Mouse (Mus musculus) limb, embryonic 15.5 days (tissue): Measurements from ENCODE around the gene Med16. TPM values are rescaled to one million over a fixed set of nuclear protein-coding genes. Genes with fewer than 3 reads are reported as not detected.
"Not testable (repeated sequence)": the region's sequence is repeated elsewhere in the genome, so short reads cannot be mapped to it uniquely, and the experiment has no call there.

Experiments
- ATAC-seq: fragments of 200-750 bp; cut with Nextera tagmentation; 2 replicates; pipeline ENCODE4 v1.8.0; 2017; ENCODE audit warnings: low read depth, moderate TSS enrichment; ENCODE audit not compliant: insufficient number of reproducible peaks, low FRiP score, low TSS enrichment
- H3K27ac ChIP-seq: fragments of 300-500 bp; sonication (generic); 2 replicates; pipeline ENCODE4 v1.5.1; 2015; ENCODE audit warnings: moderate library complexity, mild to moderate bottlenecking, inconsistent platforms
- H3K27me3 ChIP-seq: fragments of 300-500 bp; sonication (generic); 2 replicates; pipeline ENCODE4 v1.6.1; 2015; ENCODE audit warnings: inconsistent platforms
- H3K36me3 ChIP-seq: fragments of 300-500 bp; sonication (generic); 2 replicates; pipeline ENCODE4 v1.6.1; 2015; ENCODE audit warnings: inconsistent platforms
- H3K4me1 ChIP-seq: fragments of 300-500 bp; sonication (generic); 2 replicates; pipeline ENCODE4 v1.6.1; 2015; ENCODE audit warnings: inconsistent platforms
- H3K4me2 ChIP-seq: fragments of 300-500 bp; sonication (generic); 2 replicates; pipeline ENCODE4 v1.6.1; 2015; ENCODE audit warnings: mild to moderate bottlenecking, inconsistent platforms
- H3K4me3 ChIP-seq: fragments of 300-500 bp; sonication (generic); 2 replicates; pipeline ENCODE4 v1.5.1; 2015; ENCODE audit warnings: mild to moderate bottlenecking, inconsistent platforms
- H3K9ac ChIP-seq: fragments of 300-500 bp; sonication (generic); 2 replicates; pipeline ENCODE4 v1.6.1; 2015; ENCODE audit warnings: inconsistent platforms
- H3K9me3 ChIP-seq: fragments of 300-500 bp; sonication (generic); 2 replicates; pipeline ENCODE4 v1.6.1; 2016; ENCODE audit warnings: inconsistent platforms
- WGBS: fragments of 180-500 bp; shearing (Covaris S2); methylation state at CpG from one replicate; pipeline ENCODE4 v1.1.7; 2015; 5-methylcytosine and 5-hydroxymethylcytosine counted together
- polyA plus RNA-seq: library from polyadenylated mRNA; unstranded; fragments of >200 nt; fragmentation: Nextera tagmentation; extraction: Ambion mirVana; gene quantifications from 2 replicates; pipeline ENCODE4 v1.2.1, GENCODE M21; 2015

Med16 gene
- polyA plus RNA-seq, 1 experiment from 2014 or later, result 37.7 TPM

- H3K9me3 ChIP-seq, result no peaks in the 10 kb centered on the region
- H3K4me3 ChIP-seq, result no peak overlapping the region
- WGBS, result 54% methylated on average over 2 of the region's 2 CpGs
- peaks cover 1% of the 10 kb centered on the region; the same call in 1 of the 2 replicates for H3K4me1 ChIP-seq
- no peaks in the 10 kb centered on the region for H3K27me3 ChIP-seq
- ATAC-seq, result no peak
- peaks cover 3% of the 10 kb centered on the region; the same call in 1 of the 2 replicates for H3K36me3 ChIP-seq
- no peak overlapping the region for H3K27ac ChIP-seq
- H3K9ac ChIP-seq, result no peak overlapping the region
- no peak overlapping the region for H3K4me2 ChIP-seq
Measured at GRCm38 (mm10) chr10:79889386-79889785, 19.3 kb downstream of the Med16 start.

- peaks cover 6% of the 10 kb centered on the region; the same call in 1 of the 2 replicates for H3K27me3 ChIP-seq
- no peaks in the 10 kb centered on the region for H3K9me3 ChIP-seq
- H3K4me2 ChIP-seq, result no peak overlapping the region
- no peaks in the 10 kb centered on the region for H3K36me3 ChIP-seq
- 81% methylated on average over 8 of the region's 8 CpGs for WGBS
- no peak overlapping the region for H3K27ac ChIP-seq
- H3K4me3 ChIP-seq, result no peak overlapping the region
- H3K9ac ChIP-seq, result no peak overlapping the region
- ATAC-seq, result no peak
- H3K4me1 ChIP-seq, result peaks cover 26% of the 10 kb centered on the region
Measured at GRCm38 (mm10) chr10:79886611-79887010, 22.1 kb downstream of the Med16 start.

- no peak for ATAC-seq
Measured at GRCm38 (mm10) chr10:79886054-79886453, 22.7 kb downstream of the Med16 start, which contains the start of gene Elane. Gene Elane, plus strand, starts transcription at chr10:79886247.

GRCm38 (mm10) chr10:79884938-79885337, 23.8 kb downstream of the Med16 start:
- H3K4me2 ChIP-seq, H3K4me3 ChIP-seq, H3K36me3 ChIP-seq, H3K9ac ChIP-seq, ATAC-seq, H3K9me3 ChIP-seq, H3K27ac ChIP-seq: not testable (repeated sequence)
- Histone ChIP-seq H3K27me3 (peaks cover 12% of the 10 kb centered on the region; the same call in 1 of the 2 replicates), H3K4me1 (peaks cover 28% of the 10 kb centered on the region)
- 59% methylated on average over 3 of the region's 3 CpGs for WGBS

More at GRCm38 (mm10) chr10:79886054-79886453, 22.7 kb downstream of the Med16 start, which contains the start of gene Elane:
- Histone ChIP-seq H3K4me2 (no peak within 1 kb of the TSS), H3K9me3 (no peaks in the 10 kb centered on the region), H3K4me1 (peaks cover 28% of the 10 kb centered on the region), H3K27me3 (peaks cover 11% of the 10 kb centered on the region; the same call in 1 of the 2 replicates), H3K4me3 (no peak within 1 kb of the TSS), H3K9ac (no peak within 1 kb of the TSS), H3K27ac (no peak within 1 kb of the TSS), H3K36me3 (no peaks in the 10 kb centered on the region)
- WGBS, result 80% methylated on average over 6 of the region's 6 CpGs

- peaks cover 12% of the 10 kb centered on the region; the same call in 1 of the 2 replicates for H3K27me3 ChIP-seq
- no peak for ATAC-seq
- H3K36me3 ChIP-seq, result no peaks in the 10 kb centered on the region
- H3K9me3 ChIP-seq, result no peaks in the 10 kb centered on the region
- no peak overlapping the region for H3K4me2 ChIP-seq
- no peak overlapping the region for H3K9ac ChIP-seq
- H3K4me3 ChIP-seq, result no peak overlapping the region
- H3K4me1 ChIP-seq, result peaks cover 28% of the 10 kb centered on the region
- WGBS, result 60% methylated on average over 4 of the region's 4 CpGs
- H3K27ac ChIP-seq, result no peak overlapping the region
Measured at GRCm38 (mm10) chr10:79884446-79884845, 24.3 kb downstream of the Med16 start.

GRCm38 (mm10) chr10:79883297-79884084, 25.2 kb downstream of the Med16 start:
- Histone ChIP-seq H3K9me3 (no peaks in the 10 kb centered on the region), H3K36me3 (no peaks in the 10 kb centered on the region), H3K4me3 (no peak overlapping the region), H3K4me1 (peaks cover 28% of the 10 kb centered on the region), H3K27ac (no peak overlapping the region), H3K27me3 (peaks cover 12% of the 10 kb centered on the region; the same call in 1 of the 2 replicates), H3K9ac (no peak overlapping the region), H3K4me2 (no peak overlapping the region)
- no peak for ATAC-seq
- WGBS, result 16% methylated on average over 22 of the region's 22 CpGs

- no peak overlapping the region for H3K27ac ChIP-seq
- H3K4me1 ChIP-seq, result peaks cover 34% of the 10 kb centered on the region
- ATAC-seq, result no peak
- no peaks in the 10 kb centered on the region for H3K36me3 ChIP-seq
- no peaks in the 10 kb centered on the region for H3K9me3 ChIP-seq
- no peak overlapping the region for H3K9ac ChIP-seq
- WGBS, result 6% methylated on average over 22 of the region's 22 CpGs
- H3K4me3 ChIP-seq, result peak overlapping the region; percentile 9; the same call in 1 of the 2 replicates
- H3K27me3 ChIP-seq, result peaks cover 12% of the 10 kb centered on the region; the same call in 1 of the 2 replicates
- peak overlapping the region; percentile 40 for H3K4me2 ChIP-seq
Measured at GRCm38 (mm10) chr10:79881981-79882380, 26.7 kb downstream of the Med16 start.

- Histone ChIP-seq H3K36me3 (no peaks in the 10 kb centered on the region), H3K27ac (no peak overlapping the region), H3K9ac (no peak overlapping the region), H3K27me3 (peaks cover 12% of the 10 kb centered on the region; the same call in 1 of the 2 replicates), H3K4me1 (peaks cover 34% of the 10 kb centered on the region), H3K4me3 (no peak overlapping the region), H3K9me3 (no peaks in the 10 kb centered on the region), H3K4me2 (no peak overlapping the region)
- no peak for ATAC-seq
- WGBS, result 16% methylated on average over 9 of the region's 9 CpGs
Measured at GRCm38 (mm10) chr10:79880721-79881120, 28.0 kb downstream of the Med16 start.

- H3K9me3 ChIP-seq, result no peaks in the 10 kb centered on the region
- 34% methylated on average over 3 of the region's 3 CpGs for WGBS
- H3K4me1 ChIP-seq, result peaks cover 42% of the 10 kb centered on the region
- peaks cover 12% of the 10 kb centered on the region; the same call in 1 of the 2 replicates for H3K27me3 ChIP-seq
- H3K36me3 ChIP-seq, result no peaks in the 10 kb centered on the region
- H3K4me2 ChIP-seq, result no peak overlapping the region
- H3K27ac ChIP-seq, result no peak overlapping the region
- ATAC-seq, result no peak
- no peak overlapping the region for H3K9ac ChIP-seq
- no peak overlapping the region for H3K4me3 ChIP-seq
Measured at GRCm38 (mm10) chr10:79879527-79879926, 29.2 kb downstream of the Med16 start.

- no peaks in the 10 kb centered on the region for H3K9me3 ChIP-seq
- ATAC-seq, result no peak
- H3K4me1 ChIP-seq, result peaks cover 41% of the 10 kb centered on the region
- no peak overlapping the region for H3K4me3 ChIP-seq
- H3K36me3 ChIP-seq, result no peaks in the 10 kb centered on the region
- H3K9ac ChIP-seq, result no peak overlapping the region
- H3K27ac ChIP-seq, result no peak overlapping the region; the same call in 1 of the 2 replicates
- H3K4me2 ChIP-seq, result no peak overlapping the region
- WGBS, result 52% methylated on average over 12 of the region's 12 CpGs
- peaks cover 10% of the 10 kb centered on the region; the same call in 1 of the 2 replicates for H3K27me3 ChIP-seq
Measured at GRCm38 (mm10) chr10:79877757-79878156, 31.0 kb downstream of the Med16 start.

GRCm38 (mm10) chr10:79877174-79877573, 31.5 kb downstream of the Med16 start:
- no peak overlapping the region for H3K9ac ChIP-seq
- no peaks in the 10 kb centered on the region for H3K9me3 ChIP-seq
- H3K27me3 ChIP-seq, result peaks cover 6% of the 10 kb centered on the region; the same call in 1 of the 2 replicates
- no peak overlapping the region for H3K27ac ChIP-seq
- no peak for ATAC-seq
- WGBS, result 67% methylated on average over 1 of the region's 1 CpGs
- no peak overlapping the region for H3K4me2 ChIP-seq
- H3K4me1 ChIP-seq, result peaks cover 39% of the 10 kb centered on the region
- H3K4me3 ChIP-seq, result no peak overlapping the region
- H3K36me3 ChIP-seq, result no peaks in the 10 kb centered on the region

GRCm38 (mm10) chr10:79874290-79874862, 34.3 kb downstream of the Med16 start, which contains the start of the genes Prtn3 and Plppr3:
Gene Prtn3, plus strand, starts transcription at chr10:79874476.
Gene Plppr3, minus strand, starts transcription at chr10:79874634.
- Histone ChIP-seq H3K4me1 (peaks cover 32% of the 10 kb centered on the region), H3K36me3 (0 out of 2 replicates have a peak, but pooled peaks cover 2% of the 10 kb centered on the region), H3K9ac (peak within 1 kb of the TSS; percentile 78), H3K9me3 (no peaks in the 10 kb centered on the region), H3K4me3 (peak within 1 kb of the TSS; percentile 71), H3K27ac (peak within 1 kb of the TSS; percentile 80), H3K4me2 (peak within 1 kb of the TSS; percentile 89), H3K27me3 (no peaks in the 10 kb centered on the region)
- peak; percentile 75 for ATAC-seq
- WGBS, result under 1% methylated on average over 52 of the region's 57 CpGs
